Mouse (Mus musculus) G1E (cell line): ENCODE results near the gene Rab5c. TPM values are rescaled to one million over a fixed set of nuclear protein-coding genes. Genes with fewer than 3 reads are reported as not detected.

ENCODE experiments used
- ATAC-seq: 2 replicates; pipeline ENCODE4 v1.8.0; 2016; ENCODE audit warnings: mild to moderate bottlenecking; ENCODE audit not compliant: insufficient number of reproducible peaks, poor library complexity, low FRiP score, severe bottlenecking; ENCODE audit errors: extremely low read depth
- DNase-seq: peaks from one replicate; pipeline ENCODE4 v3.0.0; 2012; ENCODE audit warnings: low spot score
- H3K27me3 ChIP-seq: 2 replicates; pipeline ENCODE4 v1.6.1; 2012; ENCODE audit warnings: mild to moderate bottlenecking, low read length, inconsistent platforms; ENCODE audit not compliant: insufficient read depth
- H3K36me3 ChIP-seq: replicated peaks from 2 replicates; pipeline ENCODE3; 2012; ENCODE audit warnings: mild to moderate bottlenecking, inconsistent platforms
- H3K4me1 ChIP-seq: 2 replicates; pipeline ENCODE4 v1.6.1; 2012; ENCODE audit warnings: low read depth, low read length, inconsistent platforms, mixed read lengths; ENCODE audit not compliant: insufficient read depth
- H3K4me3 ChIP-seq: 2 replicates; pipeline ENCODE4 v1.5.1; 2012; ENCODE audit warnings: low read depth, mild to moderate bottlenecking, inconsistent platforms, low read length, moderate library complexity, mixed read lengths
- H3K9me3 ChIP-seq: replicated peaks from 2 replicates; pipeline ENCODE4 v1.6.1; 2012; ENCODE audit warnings: inconsistent platforms
- CTCF ChIP-seq: IDR thresholded peaks from 2 replicates; pipeline ENCODE4 v1.5.1; 2012; ENCODE audit warnings: low read depth, low read length, inconsistent platforms, mixed read lengths
- GATA1 ChIP-seq: IDR thresholded peaks from 2 replicates; pipeline ENCODE4 v1.6.1; 2012; ENCODE audit warnings: borderline replicate concordance, low read length, inconsistent platforms, mixed read lengths
- GATA2 ChIP-seq: IDR thresholded peaks from 2 replicates; pipeline ENCODE4 v1.6.1; 2012; ENCODE audit warnings: low read depth, low read length, inconsistent platforms, borderline replicate concordance
- POLR2AphosphoS5 ChIP-seq: IDR thresholded peaks from 2 replicates; pipeline ENCODE4 v1.6.1; 2012; ENCODE audit warnings: low read depth, low read length, inconsistent platforms; ENCODE audit not compliant: insufficient replicate concordance
- TAL1 ChIP-seq: conservative IDR thresholded peaks from 2 replicates; pipeline ENCODE4 v1.6.1; 2012; ENCODE audit warnings: low read depth, low read length, inconsistent platforms, mixed read lengths
- polyA plus RNA-seq: library from polyadenylated mRNA; stranded (reverse); fragments of >175 nt; gene quantifications from 2 replicates; pipeline ENCODE4 v1.2.3, GENCODE M21; 2012
- total RNA-seq, 2 experiments: library from RNA; stranded (forward) in 1 of 2; stranded (reverse) in 1 of 2; fragments of 200-1000 nt in 1 of 2; fragments of >200 nt in 1 of 2; fragmentation: Nextera tagmentation in 1 of 2; gene quantifications; 2 replicates each; pipeline ENCODE4 v1.2.3; 2014 to 2017

Rab5c gene
- total and polyA plus RNA-seq, 3 experiments: 153 to 362 (median 202) TPM

GRCm38 (mm10) chr11:100673169-100673568, 64.8 kb downstream of the Rab5c start:
- H3K36me3 ChIP-seq: no peaks in the 10 kb centered on the region
- H3K4me1 ChIP-seq: no peaks in the 10 kb centered on the region
- DNase-seq: no peak
- peaks cover 67% of the 10 kb centered on the region for H3K27me3 ChIP-seq
- no peak overlapping the region for H3K4me3 ChIP-seq
- TF ChIP-seq CTCF: no peak
- TF ChIP-seq GATA2: no peak
- TF ChIP-seq TAL1: no peak
- no peak for TF ChIP-seq GATA1
- TF ChIP-seq POLR2AphosphoS5: no peak
- no peaks in the 10 kb centered on the region for H3K9me3 ChIP-seq
- ATAC-seq: no peak

- H3K36me3 ChIP-seq: no peaks in the 10 kb centered on the region
- ATAC-seq (no peak), DNase-seq (no peak)
- no peak overlapping the region for H3K4me3 ChIP-seq
- H3K4me1 ChIP-seq: no peaks in the 10 kb centered on the region
- peaks cover 56% of the 10 kb centered on the region for H3K27me3 ChIP-seq
- TF ChIP-seq CTCF: no peak
- no peak for TF ChIP-seq GATA2
- no peak for TF ChIP-seq GATA1
- TF ChIP-seq TAL1: no peak
- no peak for TF ChIP-seq POLR2AphosphoS5
- no peaks in the 10 kb centered on the region for H3K9me3 ChIP-seq
Observed at GRCm38 (mm10) chr11:100671956-100672355, 66.1 kb downstream of the Rab5c start.

- TF ChIP-seq CTCF (no peak), TAL1 (no peak), POLR2AphosphoS5 (no peak), GATA2 (no peak), GATA1 (no peak)
- ATAC-seq (no peak), DNase-seq (no peak)
- peaks cover 49% of the 10 kb centered on the region for H3K27me3 ChIP-seq
- no peaks in the 10 kb centered on the region for H3K9me3 ChIP-seq
- H3K4me3 ChIP-seq: no peak overlapping the region
- H3K36me3 ChIP-seq: no peaks in the 10 kb centered on the region
- no peaks in the 10 kb centered on the region for H3K4me1 ChIP-seq
Observed at GRCm38 (mm10) chr11:100671049-100671448, 67.0 kb downstream of the Rab5c start.

Other genes with a start within 250 kb of the Rab5c start
- gene Acly, start 210.2 kb downstream of the Rab5c start, total RNA-seq (2014; fragmentation: Nextera tagmentation): 134 and 139 TPM in 2 replicates
- 205 and 206 TPM in 2 replicates for gene Acly, start 210.2 kb downstream of the Rab5c start, total RNA-seq (2017)
- gene Acly, start 210.2 kb downstream of the Rab5c start, polyA plus RNA-seq: 36.3 and 86.9 TPM in 2 replicates
- 0.49 TPM in 1 of 2 replicates, not detected in the other for gene Ttc25, start 192.6 kb downstream of the Rab5c start, total RNA-seq (2014; fragmentation: Nextera tagmentation)
- 0.17 and 0.60 TPM in 2 replicates for gene Ttc25, start 192.6 kb downstream of the Rab5c start, total RNA-seq (2017)
- 0.09 and 0.21 TPM in 2 replicates for gene Ttc25, start 192.6 kb downstream of the Rab5c start, polyA plus RNA-seq
- 1.1 and 2.7 TPM in 2 replicates for gene Cnp, start 163.3 kb downstream of the Rab5c start, total RNA-seq (2014; fragmentation: Nextera tagmentation)
- gene Cnp, start 163.3 kb downstream of the Rab5c start, total RNA-seq (2017): 4.8 and 5.9 TPM in 2 replicates
- 5.1 and 5.9 TPM in 2 replicates for gene Cnp, start 163.3 kb downstream of the Rab5c start, polyA plus RNA-seq
- gene Nkiras2, start 119.0 kb downstream of the Rab5c start, total RNA-seq (2014; fragmentation: Nextera tagmentation): 47.6 and 54.9 TPM in 2 replicates
- 18.4 and 22.7 TPM in 2 replicates for gene Nkiras2, start 119.0 kb downstream of the Rab5c start, total RNA-seq (2017)
- gene Nkiras2, start 119.0 kb downstream of the Rab5c start, polyA plus RNA-seq: 36.1 and 40.4 TPM in 2 replicates
- gene Dnajc7, start 118.0 kb downstream of the Rab5c start, total RNA-seq (2014; fragmentation: Nextera tagmentation): 234 and 254 TPM in 2 replicates
- 142 and 151 TPM in 2 replicates for gene Dnajc7, start 118.0 kb downstream of the Rab5c start, total RNA-seq (2017)
- gene Dnajc7, start 118.0 kb downstream of the Rab5c start, polyA plus RNA-seq: 98.8 and 140 TPM in 2 replicates
- not detected in 2 replicates for gene Zfp385c, start 45.8 kb downstream of the Rab5c start, total RNA-seq (2014; fragmentation: Nextera tagmentation)
- gene Zfp385c, start 45.8 kb downstream of the Rab5c start, total RNA-seq (2017): 0.11 and 0.23 TPM in 2 replicates
- not detected in 2 replicates for gene Zfp385c, start 45.8 kb downstream of the Rab5c start, polyA plus RNA-seq
- 1.4 and 2.0 TPM in 2 replicates for gene Dhx58, start 33.9 kb downstream of the Rab5c start, total RNA-seq (2014; fragmentation: Nextera tagmentation)
- gene Dhx58, start 33.9 kb downstream of the Rab5c start, total RNA-seq (2017): 4.2 and 4.7 TPM in 2 replicates
- 2.6 TPM in 2 replicates for gene Dhx58, start 33.9 kb downstream of the Rab5c start, polyA plus RNA-seq
- gene Kat2a, start 25.8 kb downstream of the Rab5c start, total RNA-seq (2014; fragmentation: Nextera tagmentation): 46.8 and 47.0 TPM in 2 replicates
- 17.9 and 18.8 TPM in 2 replicates for gene Kat2a, start 25.8 kb downstream of the Rab5c start, total RNA-seq (2017)
- gene Kat2a, start 25.8 kb downstream of the Rab5c start, polyA plus RNA-seq: 93.4 and 94.2 TPM in 2 replicates
- gene Hspb9, start 24.4 kb downstream of the Rab5c start, total RNA-seq (2014; fragmentation: Nextera tagmentation): 2.4 TPM in 1 of 2 replicates, not detected in the other
- gene Hspb9, start 24.4 kb downstream of the Rab5c start, total RNA-seq (2017): 0.22 and 0.35 TPM in 2 replicates
- 0.55 and 0.61 TPM in 2 replicates for gene Hspb9, start 24.4 kb downstream of the Rab5c start, polyA plus RNA-seq
- not detected in 2 replicates for gene Kcnh4, start 21.7 kb upstream of the Rab5c start, total RNA-seq (2014; fragmentation: Nextera tagmentation)
- gene Kcnh4, start 21.7 kb upstream of the Rab5c start, total RNA-seq (2017): not detected in 2 replicates
- not detected in 2 replicates for gene Kcnh4, start 21.7 kb upstream of the Rab5c start, polyA plus RNA-seq
- gene Hcrt, start 24.7 kb upstream of the Rab5c start, total RNA-seq (2014; fragmentation: Nextera tagmentation): not detected in 2 replicates
- not detected in 2 replicates for gene Hcrt, start 24.7 kb upstream of the Rab5c start, total RNA-seq (2017)
- not detected in 2 replicates for gene Hcrt, start 24.7 kb upstream of the Rab5c start, polyA plus RNA-seq
- 6.0 and 6.3 TPM in 2 replicates for gene Ghdc, start 32.7 kb upstream of the Rab5c start, total RNA-seq (2014; fragmentation: Nextera tagmentation)
- 3.6 and 4.4 TPM in 2 replicates for gene Ghdc, start 32.7 kb upstream of the Rab5c start, total RNA-seq (2017)
- 3.8 and 3.9 TPM in 2 replicates for gene Ghdc, start 32.7 kb upstream of the Rab5c start, polyA plus RNA-seq
- gene Stat5b, start 112.5 kb upstream of the Rab5c start, total RNA-seq (2014; fragmentation: Nextera tagmentation): 91.4 and 93.0 TPM in 2 replicates
- 52.2 and 55.9 TPM in 2 replicates for gene Stat5b, start 112.5 kb upstream of the Rab5c start, total RNA-seq (2017)
- 65.8 and 73.5 TPM in 2 replicates for gene Stat5b, start 112.5 kb upstream of the Rab5c start, polyA plus RNA-seq
- gene Stat5a, start 121.1 kb upstream of the Rab5c start, total RNA-seq (2014; fragmentation: Nextera tagmentation): 161 and 162 TPM in 2 replicates
- gene Stat5a, start 121.1 kb upstream of the Rab5c start, total RNA-seq (2017): 106 and 112 TPM in 2 replicates
- 157 and 161 TPM in 2 replicates for gene Stat5a, start 121.1 kb upstream of the Rab5c start, polyA plus RNA-seq
- 81.1 and 87.5 TPM in 2 replicates for gene Stat3, start 201.3 kb upstream of the Rab5c start, total RNA-seq (2014; fragmentation: Nextera tagmentation)
- gene Stat3, start 201.3 kb upstream of the Rab5c start, total RNA-seq (2017): 69.3 and 70.3 TPM in 2 replicates
- gene Stat3, start 201.3 kb upstream of the Rab5c start, polyA plus RNA-seq: 42.1 and 63.5 TPM in 2 replicates
- gene Cavin1, start 232.7 kb upstream of the Rab5c start, total RNA-seq (2014; fragmentation: Nextera tagmentation): 13.1 and 15.0 TPM in 2 replicates
- gene Cavin1, start 232.7 kb upstream of the Rab5c start, total RNA-seq (2017): 3.1 and 3.8 TPM in 2 replicates
- 37.0 and 39.4 TPM in 2 replicates for gene Cavin1, start 232.7 kb upstream of the Rab5c start, polyA plus RNA-seq